Mouse (Mus musculus) left cerebral cortex, postnatal 4 days (tissue): ENCODE data around the gene Lmntd1. TPM values are rescaled to one million over a fixed set of nuclear protein-coding genes. Genes with fewer than 3 reads are reported as not detected.

ENCODE experiments used
- DNase-seq: peaks from one replicate; pipeline ENCODE4 v3.0.0-alpha.2; 2022
- intact Hi-C: fragments of 180-260 bp; cut with DNase I; formaldehyde crosslinking; loops from one replicate; pipeline ENCODE4 v1.15.1; 2025
- total RNA-seq, 2 experiments: library from RNA; stranded (reverse); gene quantifications; 2 replicates each; pipeline ENCODE4 v1.2.3; 2021

Lmntd1 gene
- total RNA-seq, 2 experiments from 2014 or later, result 1.9 to 2.1 TPM

DNA sequence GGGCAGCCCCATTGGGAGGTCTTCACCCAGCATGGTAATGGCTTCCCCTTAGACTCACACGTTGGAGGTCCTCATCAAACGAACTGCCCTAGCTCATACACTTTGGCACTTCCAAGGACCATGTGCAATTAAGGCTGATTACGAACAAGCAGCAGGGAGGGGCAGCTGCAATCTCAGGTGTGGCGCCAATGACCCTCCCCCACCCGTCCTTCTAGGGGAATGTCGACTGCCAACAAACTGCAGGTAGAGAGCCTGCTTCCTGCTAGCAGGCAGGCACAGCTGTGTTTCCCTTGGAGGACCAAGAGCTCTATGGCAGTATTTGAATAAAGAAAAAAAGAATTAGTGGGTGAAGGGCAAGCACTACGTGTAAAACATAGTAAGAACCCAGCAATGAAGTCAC lies 289.6 kb downstream of the Lmntd1 start:
- intact Hi-C loops, result no loop called here
- DNase-seq, result no peak

DNA sequence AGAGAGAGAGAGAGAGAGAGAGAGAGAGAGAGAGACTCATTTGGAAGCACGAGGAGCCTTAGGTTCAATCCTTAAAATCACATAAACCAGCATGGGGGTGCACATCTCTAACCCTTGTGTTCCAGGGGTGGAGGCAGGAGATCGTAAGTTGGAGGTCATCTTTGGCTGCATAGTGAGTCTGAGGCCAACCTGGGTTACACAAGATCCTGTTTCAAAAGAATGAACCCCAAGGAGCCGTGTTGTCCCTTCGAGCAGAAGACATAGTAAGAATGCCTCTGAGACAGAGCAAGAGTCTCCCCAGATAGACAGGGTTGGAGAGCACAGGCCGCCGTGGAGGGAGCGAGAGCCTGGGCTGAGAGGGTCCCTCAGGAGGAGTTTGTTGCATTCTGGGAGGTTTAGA lies 291.9 kb downstream of the Lmntd1 start:
- DNase-seq, result no peak
- intact Hi-C loops, result no loop called here

DNA sequence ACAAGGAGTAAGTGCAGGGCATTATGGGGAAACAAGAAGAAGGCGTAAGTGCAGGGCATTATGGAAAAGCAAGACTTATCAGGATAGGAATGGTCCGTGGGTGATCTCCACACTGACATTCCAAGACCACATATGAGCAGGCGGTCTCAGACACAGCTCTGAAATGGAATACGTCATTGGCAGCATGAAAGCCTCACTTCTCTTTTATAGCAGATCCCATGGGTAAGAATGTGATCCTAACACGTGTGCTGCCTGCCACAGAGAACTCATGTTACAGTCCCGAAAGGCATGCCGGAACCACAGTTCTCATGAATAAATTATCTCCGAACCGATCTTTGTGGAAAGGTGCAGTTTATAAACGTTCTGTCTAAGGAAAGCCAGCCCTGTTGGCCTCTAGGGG lies 294.0 kb downstream of the Lmntd1 start:
- DNase-seq, result no peak
- intact Hi-C loops, result no loop called here

Other genes with a start within 250 kb of the Lmntd1 start
- not detected for gene Tuba3b, start 1.4 kb upstream of the Lmntd1 start, total RNA-seq
- 10 to 100 TPM; 14.9 to 18.7 TPM for gene Rassf8, start 132.4 kb upstream of the Lmntd1 start, total RNA-seq